Mouse (Mus musculus) liver, embryonic 14.5 days (tissue): Measurements from ENCODE around the gene Mical2.

Source experiments
- CTCF ChIP-seq: IDR thresholded peaks from 2 replicates; pipeline ENCODE4 v1.5.1; 2016; ENCODE audit warnings: antibody characterized with exemption, low read depth, control low read depth
- EP300 ChIP-seq: IDR thresholded peaks from 2 replicates; pipeline ENCODE4 v1.6.1; 2016; ENCODE audit warnings: antibody characterized with exemption, low read depth

- TF ChIP-seq CTCF, result no peak
- no peak for TF ChIP-seq EP300
Measured at GRCm38 (mm10) chr7:112184519-112185225, 41.0 kb upstream of the Mical2 start.
